Mouse (Mus musculus): ENCODE measurements around the gene Repin1. TPM values are rescaled to one million over a fixed set of nuclear protein-coding genes. Genes with fewer than 3 reads are reported as not detected.

Repin1 gene
- polyA plus RNA-seq, 1 experiment from 2014 or later = 41.0 TPM

GRCm38 (mm10) chr6:48582037-48582436 is 11.6 kb upstream of the Repin1 start:
- H3K36me3 ChIP-seq = no peaks in the 10 kb centered on the region
- no peak overlapping the region for H3K9ac ChIP-seq (replicated peaks)
- 70% methylated on average over 3 of the region's 3 CpGs for WGBS
- H3K4me3 ChIP-seq (replicated peaks) = no peak overlapping the region
- no peaks in the 10 kb centered on the region for H3K4me1 ChIP-seq
- ATAC-seq (ENCODE audit: low FRiP score) = peak; percentile 45; the same call in 1 of the 2 replicates
- H3K9me3 ChIP-seq (replicated peaks) = no peaks in the 10 kb centered on the region
- no peaks in the 10 kb centered on the region for H3K27me3 ChIP-seq (replicated peaks)
- H3K4me2 ChIP-seq = no peak overlapping the region
- no peak overlapping the region for H3K27ac ChIP-seq (replicated peaks)

DNA sequence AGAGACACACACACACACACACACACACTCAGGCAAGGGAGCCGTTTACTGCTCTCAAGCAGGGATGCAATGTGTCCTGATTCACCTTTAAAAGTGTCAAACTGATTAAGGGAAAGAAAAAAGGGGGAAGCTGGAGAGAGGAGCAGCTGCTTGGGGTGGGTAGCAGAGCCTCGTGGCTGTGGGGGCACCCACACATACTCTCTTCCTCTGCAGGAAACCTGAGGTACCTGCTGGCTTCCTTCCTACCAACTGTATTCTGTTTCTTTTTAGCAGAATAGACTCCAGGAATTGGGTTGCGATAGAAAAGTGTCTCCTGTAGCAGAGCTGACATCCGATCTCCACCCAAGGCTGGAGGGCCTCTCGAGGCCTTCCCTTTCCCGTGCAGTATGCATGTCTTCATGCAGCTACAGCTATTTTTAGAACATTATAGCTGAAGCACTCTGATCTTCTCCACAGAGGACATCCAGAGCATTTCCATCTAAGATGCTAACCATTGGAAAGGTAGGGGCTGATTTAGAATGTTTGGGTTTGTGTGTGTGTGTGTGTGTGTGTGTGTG is 4.4 kb upstream of the Repin1 start, which contains the start of gene Gm45021:
Gene Gm45021, plus strand, starts transcription at position 417 of the 557 bp plus-strand sequence.
- no peaks in the 10 kb centered on the region for H3K27me3 ChIP-seq (replicated peaks)
- no peaks in the 10 kb centered on the region for H3K36me3 ChIP-seq
- H3K27ac ChIP-seq (replicated peaks) = no peak within 1 kb of the TSS
- ATAC-seq (ENCODE audit: low FRiP score) = no peak
- no peak within 1 kb of the TSS for H3K4me2 ChIP-seq
- 69% methylated on average over 6 of the region's 6 CpGs for WGBS
- no peaks in the 10 kb centered on the region for H3K9me3 ChIP-seq (replicated peaks)
- no peak within 1 kb of the TSS for H3K4me3 ChIP-seq (replicated peaks)
- H3K4me1 ChIP-seq = peaks cover 9% of the 10 kb centered on the region
- H3K9ac ChIP-seq (replicated peaks) = no peak within 1 kb of the TSS

DNA sequence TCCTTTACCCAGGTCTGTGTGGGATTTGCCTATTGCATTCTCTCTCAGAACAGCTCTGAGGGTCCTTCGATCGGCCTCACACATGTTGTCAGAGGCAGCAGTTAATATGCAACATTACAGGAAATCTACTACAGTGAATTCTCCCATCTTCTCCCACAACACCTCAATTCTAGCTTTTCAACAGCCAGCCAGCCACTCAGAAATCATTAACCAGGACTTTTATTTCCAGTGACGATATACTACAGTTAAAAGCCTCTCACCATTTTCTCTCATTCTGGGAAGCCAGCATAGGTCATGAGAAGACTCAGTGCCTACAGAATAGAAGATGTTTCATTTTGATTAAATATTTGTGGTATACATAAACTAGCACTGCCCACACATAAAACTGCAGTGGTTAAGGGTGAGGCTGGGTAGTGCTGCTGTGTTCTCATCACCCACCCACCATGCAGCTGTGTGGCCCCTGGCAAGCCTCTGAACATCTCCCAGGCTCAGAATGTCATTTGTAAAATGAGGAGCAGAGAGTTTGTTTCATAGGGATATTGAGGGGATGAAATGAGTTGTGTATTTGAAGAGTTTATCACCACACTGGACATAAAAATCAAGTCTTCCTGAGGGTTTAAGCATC is 2.4 kb upstream of the Repin1 start:
- H3K9me3 ChIP-seq (replicated peaks) = peaks cover 2% of the 10 kb centered on the region
- no peaks in the 10 kb centered on the region for H3K27me3 ChIP-seq (replicated peaks)
- H3K36me3 ChIP-seq = peaks cover 6% of the 10 kb centered on the region
- no peak for ATAC-seq (ENCODE audit: low FRiP score)
- peaks cover 23% of the 10 kb centered on the region for H3K4me1 ChIP-seq
- H3K9ac ChIP-seq (replicated peaks) = no peak overlapping the region
- H3K4me2 ChIP-seq = no peak overlapping the region
- no peak overlapping the region for H3K4me3 ChIP-seq (replicated peaks)
- 33% methylated on average over 3 of the region's 3 CpGs for WGBS
- H3K27ac ChIP-seq (replicated peaks) = no peak overlapping the region

GRCm38 (mm10) chr6:48591871-48592270 is 1.8 kb upstream of the Repin1 start:
- peaks cover 12% of the 10 kb centered on the region for H3K36me3 ChIP-seq
- ATAC-seq (ENCODE audit: low FRiP score) = no peak
- H3K9me3 ChIP-seq (replicated peaks) = peaks cover 8% of the 10 kb centered on the region
- peaks cover 23% of the 10 kb centered on the region for H3K4me1 ChIP-seq
- no peaks in the 10 kb centered on the region for H3K27me3 ChIP-seq (replicated peaks)
- no peak overlapping the region for H3K4me2 ChIP-seq
- no peak overlapping the region for H3K9ac ChIP-seq (replicated peaks)
- no peak overlapping the region for H3K27ac ChIP-seq (replicated peaks)
- WGBS = 89% methylated on average over 6 of the region's 6 CpGs
- H3K4me3 ChIP-seq (replicated peaks) = no peak overlapping the region

- Histone ChIP-seq H3K27me3 (replicated peaks) (no peaks in the 10 kb centered on the region), H3K36me3 (peaks cover 34% of the 10 kb centered on the region), H3K27ac (replicated peaks) (peak overlapping the region; percentile 98), H3K9me3 (replicated peaks) (peaks cover 18% of the 10 kb centered on the region), H3K4me3 (replicated peaks) (peak overlapping the region; percentile 81), H3K4me2 (peak overlapping the region; percentile 75), H3K4me1 (peaks cover 23% of the 10 kb centered on the region), H3K9ac (replicated peaks) (peak overlapping the region; percentile 93)
- WGBS = under 1% methylated on average over 37 of the region's 41 CpGs
- peak; percentile 88 for ATAC-seq (ENCODE audit: low FRiP score)
Measured at GRCm38 (mm10) chr6:48594043-48594738, 508 bp downstream of the Repin1 start.

DNA sequence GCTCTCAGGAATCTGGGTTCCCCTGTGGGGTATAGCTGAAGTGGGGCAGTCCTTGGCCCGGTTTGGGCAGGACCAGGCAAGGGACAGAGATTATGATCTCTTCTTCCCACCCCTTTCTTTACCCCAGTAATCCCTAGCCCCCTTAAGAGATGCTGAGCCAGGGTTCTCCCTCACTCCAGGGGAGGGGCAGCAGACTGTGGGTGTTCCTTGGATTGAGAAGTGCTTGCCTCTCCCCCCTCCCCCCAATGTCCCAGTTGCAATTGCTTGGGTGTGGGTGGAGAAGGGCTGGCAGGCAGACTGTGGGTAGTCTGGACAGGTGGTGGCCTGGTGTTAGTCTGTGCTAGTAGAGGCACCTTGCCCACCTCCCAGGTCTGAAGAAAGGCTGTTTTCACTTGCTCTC is 1.6 kb downstream of the Repin1 start:
- Histone ChIP-seq H3K36me3 (peaks cover 45% of the 10 kb centered on the region), H3K27ac (replicated peaks) (peak overlapping the region; percentile 98; the same call in 1 of the 2 replicates), H3K27me3 (replicated peaks) (no peaks in the 10 kb centered on the region), H3K9ac (replicated peaks) (no peak overlapping the region), H3K4me3 (replicated peaks) (peak overlapping the region; percentile 81), H3K4me2 (peak overlapping the region; percentile 75), H3K9me3 (replicated peaks) (peaks cover 18% of the 10 kb centered on the region), H3K4me1 (peaks cover 23% of the 10 kb centered on the region)
- WGBS = 50% methylated on average over 1 of the region's 1 CpGs
- no peak for ATAC-seq (ENCODE audit: low FRiP score)

GRCm38 (mm10) chr6:48596545-48597232 is 3.0 kb downstream of the Repin1 start:
- Histone ChIP-seq H3K4me1 (peaks cover 32% of the 10 kb centered on the region), H3K36me3 (peaks cover 45% of the 10 kb centered on the region), H3K4me3 (replicated peaks) (no peak overlapping the region), H3K9ac (replicated peaks) (no peak overlapping the region), H3K9me3 (replicated peaks) (peaks cover 18% of the 10 kb centered on the region), H3K27me3 (replicated peaks) (no peaks in the 10 kb centered on the region), H3K4me2 (no peak overlapping the region), H3K27ac (replicated peaks) (no peak overlapping the region)
- 98% methylated on average over 45 of the region's 45 CpGs for WGBS
- ATAC-seq (ENCODE audit: low FRiP score) = no peak

DNA sequence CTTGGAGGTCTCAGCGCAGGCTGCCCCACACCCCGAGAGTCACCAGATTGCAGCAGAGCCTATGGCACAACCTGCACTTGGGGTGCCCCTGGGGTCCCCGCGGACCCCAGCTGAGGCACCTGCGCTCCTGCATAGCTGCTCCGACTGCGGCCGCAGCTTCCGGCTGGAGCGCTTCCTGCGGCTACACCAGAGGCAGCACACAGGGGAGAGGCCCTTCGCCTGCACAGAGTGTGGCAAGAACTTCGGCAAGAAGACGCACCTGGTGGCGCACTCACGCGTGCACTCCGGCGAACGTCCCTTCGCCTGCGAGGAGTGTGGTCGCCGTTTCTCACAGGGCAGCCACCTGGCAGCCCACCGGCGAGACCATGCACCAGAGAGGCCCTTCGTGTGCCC is 3.5 kb downstream of the Repin1 start:
- peaks cover 31% of the 10 kb centered on the region for H3K4me1 ChIP-seq
- H3K9ac ChIP-seq (replicated peaks) = no peak overlapping the region
- no peak for ATAC-seq (ENCODE audit: low FRiP score)
- no peaks in the 10 kb centered on the region for H3K27me3 ChIP-seq (replicated peaks)
- H3K36me3 ChIP-seq = peaks cover 45% of the 10 kb centered on the region
- peaks cover 18% of the 10 kb centered on the region for H3K9me3 ChIP-seq (replicated peaks)
- WGBS = 96% methylated on average over 27 of the region's 27 CpGs
- H3K4me2 ChIP-seq = no peak overlapping the region
- H3K4me3 ChIP-seq (replicated peaks) = no peak overlapping the region
- H3K27ac ChIP-seq (replicated peaks) = no peak overlapping the region

- no peak overlapping the region for H3K4me3 ChIP-seq (replicated peaks)
- peaks cover 18% of the 10 kb centered on the region for H3K9me3 ChIP-seq (replicated peaks)
- ATAC-seq (ENCODE audit: low FRiP score) = no peak
- H3K36me3 ChIP-seq = peaks cover 45% of the 10 kb centered on the region
- WGBS = 95% methylated on average over 1 of the region's 1 CpGs
- H3K27ac ChIP-seq (replicated peaks) = peak overlapping the region; percentile 93
- H3K27me3 ChIP-seq (replicated peaks) = no peaks in the 10 kb centered on the region
- H3K4me2 ChIP-seq = peak overlapping the region; percentile 69; the same call in 1 of the 2 replicates
- peaks cover 19% of the 10 kb centered on the region for H3K4me1 ChIP-seq
- 0 out of 2 replicates have a peak overlapping the region, but pooled peaks have one; percentile 74 for H3K9ac ChIP-seq (replicated peaks)
Measured at GRCm38 (mm10) chr6:48600594-48600993, 6.9 kb downstream of the Repin1 start.

GRCm38 (mm10) chr6:48601271-48602079 is 7.8 kb downstream of the Repin1 start, which contains the start of gene Zfp775:
Gene Zfp775 (plus strand): TSS chr6:48602063.
- Histone ChIP-seq H3K4me3 (replicated peaks) (peak within 1 kb of the TSS; percentile 73), H3K36me3 (peaks cover 37% of the 10 kb centered on the region), H3K4me2 (peak within 1 kb of the TSS; percentile 69), H3K9ac (replicated peaks) (peak within 1 kb of the TSS; percentile 74), H3K27ac (replicated peaks) (peak within 1 kb of the TSS; percentile 93), H3K9me3 (replicated peaks) (peaks cover 14% of the 10 kb centered on the region), H3K4me1 (peaks cover 19% of the 10 kb centered on the region), H3K27me3 (replicated peaks) (no peaks in the 10 kb centered on the region)
- ATAC-seq (ENCODE audit: low FRiP score) = peak; percentile 99
- 3% methylated on average over 42 of the region's 42 CpGs for WGBS
